Mouse (Mus musculus) kidney, embryonic 16.5 days (tissue): ENCODE data around the gene Cst12. TPM values are rescaled to one million over a fixed set of nuclear protein-coding genes. Genes with fewer than 3 reads are reported as not detected.
"Not testable (repeated sequence)": the region's sequence is repeated elsewhere in the genome, so short reads cannot be mapped to it uniquely, and the experiment has no call there.

Experiments
- ATAC-seq: fragments of 200-750 bp; cut with Nextera tagmentation; 2 replicates; pipeline ENCODE4 v1.8.0; 2017; ENCODE audit warnings: moderate TSS enrichment; ENCODE audit not compliant: low FRiP score, low TSS enrichment
- H3K27ac ChIP-seq: fragments of 300-500 bp; sonication (generic); 2 replicates; pipeline ENCODE4 v1.5.1; 2014; ENCODE audit warnings: low read length
- H3K27me3 ChIP-seq: fragments of 300-500 bp; sonication (generic); 2 replicates; pipeline ENCODE4 v1.6.1; 2014; ENCODE audit warnings: low read length, control low read depth, mixed read lengths; ENCODE audit not compliant: insufficient read depth
- H3K36me3 ChIP-seq: fragments of 300-500 bp; sonication (generic); 2 replicates; pipeline ENCODE4 v1.6.1; 2014; ENCODE audit warnings: low read length, control low read depth, mixed read lengths; ENCODE audit not compliant: insufficient read depth
- H3K4me1 ChIP-seq: fragments of 300-500 bp; sonication (generic); 2 replicates; pipeline ENCODE4 v1.6.1; 2014; ENCODE audit warnings: low read length, control low read depth, mixed read lengths; ENCODE audit not compliant: insufficient read depth
- H3K4me2 ChIP-seq: fragments of 300-500 bp; sonication (generic); replicated peaks from 2 replicates; pipeline ENCODE4 v1.6.1; 2014; ENCODE audit warnings: low read depth, low read length
- H3K4me3 ChIP-seq: fragments of 300-500 bp; sonication (generic); 2 replicates; pipeline ENCODE4 v1.5.1; 2014; ENCODE audit warnings: mild to moderate bottlenecking, low read length
- H3K9ac ChIP-seq: fragments of 300-500 bp; sonication (generic); replicated peaks from 2 replicates; pipeline ENCODE4 v1.6.1; 2014; ENCODE audit warnings: low read length
- H3K9me3 ChIP-seq: fragments of 300-500 bp; sonication (generic); 2 replicates; pipeline ENCODE4 v1.6.1; 2016; ENCODE audit warnings: low read length, control low read depth
- WGBS: fragments of 180-500 bp; shearing (Covaris S2); extraction: QIAGEN DNeasy Blood & Tissue Kit; methylation state at CpG from one replicate; pipeline ENCODE4 v1.1.7; 2014; 5-methylcytosine and 5-hydroxymethylcytosine counted together
- polyA plus RNA-seq: library from polyadenylated mRNA; unstranded; fragments of >200 nt; fragmentation: Nextera tagmentation; extraction: Ambion mirVana; gene quantifications from 2 replicates; pipeline ENCODE4 v1.2.1, GENCODE M21; 2015

The Cst12 gene
- polyA plus RNA-seq, result 0.32 TPM in 1 of 2 replicates, not detected in the other

DNA sequence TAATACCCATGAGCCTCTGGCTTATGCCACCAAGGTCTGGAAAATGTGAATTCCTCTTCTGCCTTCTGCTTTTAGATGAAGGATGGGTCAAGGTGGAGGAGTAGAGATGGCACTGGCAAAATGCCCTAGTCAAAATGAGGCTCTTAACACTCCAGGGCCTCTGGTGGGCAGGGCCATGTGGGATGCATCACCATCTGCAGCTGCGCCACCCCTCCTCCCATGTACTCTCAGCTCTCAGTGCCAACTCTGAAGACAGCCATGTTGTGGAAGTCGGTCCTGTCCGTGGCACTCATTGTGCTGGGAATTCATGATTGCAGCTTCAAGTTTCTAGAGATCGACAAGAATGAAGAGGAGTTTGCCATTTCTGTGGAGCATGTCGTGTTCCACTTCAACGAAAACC, at the start of gene Cst12:
Gene Cst12, plus strand, starts transcription at position 220 of the 400 bp plus-strand sequence.
- Histone ChIP-seq H3K36me3 (no peaks in the 10 kb centered on the region), H3K27ac (no peak within 1 kb of the TSS), H3K4me3 (no peak within 1 kb of the TSS), H3K9ac (no peak within 1 kb of the TSS), H3K4me1 (no peaks in the 10 kb centered on the region), H3K9me3 (peaks cover 4% of the 10 kb centered on the region; the same call in 1 of the 2 replicates), H3K4me2 (no peak within 1 kb of the TSS), H3K27me3 (no peaks in the 10 kb centered on the region)
- WGBS, result 91% methylated on average over 6 of the region's 6 CpGs
- ATAC-seq, result no peak

GRCm38 (mm10) chr2:148743001-148743400, 46.2 kb upstream of the Cst12 start:
- WGBS, result 85% methylated on average over 3 of the region's 3 CpGs
- no peak for ATAC-seq
- H3K4me1 ChIP-seq, result no peaks in the 10 kb centered on the region
- no peak overlapping the region for H3K9ac ChIP-seq
- no peak overlapping the region for H3K4me3 ChIP-seq
- 0 out of 2 replicates have a peak, but pooled peaks cover 3% of the 10 kb centered on the region for H3K9me3 ChIP-seq
- no peak overlapping the region for H3K4me2 ChIP-seq
- no peaks in the 10 kb centered on the region for H3K27me3 ChIP-seq
- H3K36me3 ChIP-seq, result no peaks in the 10 kb centered on the region
- no peak overlapping the region for H3K27ac ChIP-seq

DNA sequence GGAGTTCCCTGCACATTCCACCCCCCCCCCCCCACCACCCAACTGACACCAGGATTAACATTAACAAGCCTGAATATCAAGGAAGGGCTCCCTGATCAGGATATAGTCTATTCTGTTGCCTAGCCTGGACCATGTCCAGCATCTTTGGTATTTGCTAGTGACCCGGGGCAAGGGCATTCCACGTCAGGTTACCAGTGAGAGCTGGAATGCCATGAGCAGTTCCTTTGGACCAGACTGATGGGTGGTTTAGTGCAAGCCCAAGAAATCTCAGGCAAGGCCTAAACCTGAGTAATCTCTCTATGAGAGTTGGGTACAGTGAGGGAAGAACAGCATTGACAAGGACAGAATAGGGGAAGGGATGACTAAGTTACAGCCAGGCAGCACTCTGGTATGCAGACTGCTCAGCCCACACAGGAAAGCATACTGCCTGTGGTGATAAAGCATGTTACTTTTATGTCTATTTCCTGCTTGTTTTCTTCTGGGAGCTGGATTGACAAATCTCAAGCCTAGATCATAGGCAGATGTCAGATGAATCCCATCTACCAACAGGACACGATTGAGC, 45.2 kb upstream of the Cst12 start:
- H3K9ac ChIP-seq, result no peak overlapping the region
- H3K36me3 ChIP-seq, result no peaks in the 10 kb centered on the region
- no peak overlapping the region for H3K4me2 ChIP-seq
- no peaks in the 10 kb centered on the region for H3K27me3 ChIP-seq
- 85% methylated on average over 3 of the region's 3 CpGs for WGBS
- no peak for ATAC-seq
- 0 out of 2 replicates have a peak, but pooled peaks cover 3% of the 10 kb centered on the region for H3K9me3 ChIP-seq
- H3K4me3 ChIP-seq, result no peak overlapping the region
- no peaks in the 10 kb centered on the region for H3K4me1 ChIP-seq
- no peak overlapping the region for H3K27ac ChIP-seq

GRCm38 (mm10) chr2:148750058-148750457, 39.1 kb upstream of the Cst12 start, which contains the start of gene Cstl1:
Gene Cstl1, plus strand, starts transcription at chr2:148750358.
- no peaks in the 10 kb centered on the region for H3K4me1 ChIP-seq
- no peak for ATAC-seq

DNA sequence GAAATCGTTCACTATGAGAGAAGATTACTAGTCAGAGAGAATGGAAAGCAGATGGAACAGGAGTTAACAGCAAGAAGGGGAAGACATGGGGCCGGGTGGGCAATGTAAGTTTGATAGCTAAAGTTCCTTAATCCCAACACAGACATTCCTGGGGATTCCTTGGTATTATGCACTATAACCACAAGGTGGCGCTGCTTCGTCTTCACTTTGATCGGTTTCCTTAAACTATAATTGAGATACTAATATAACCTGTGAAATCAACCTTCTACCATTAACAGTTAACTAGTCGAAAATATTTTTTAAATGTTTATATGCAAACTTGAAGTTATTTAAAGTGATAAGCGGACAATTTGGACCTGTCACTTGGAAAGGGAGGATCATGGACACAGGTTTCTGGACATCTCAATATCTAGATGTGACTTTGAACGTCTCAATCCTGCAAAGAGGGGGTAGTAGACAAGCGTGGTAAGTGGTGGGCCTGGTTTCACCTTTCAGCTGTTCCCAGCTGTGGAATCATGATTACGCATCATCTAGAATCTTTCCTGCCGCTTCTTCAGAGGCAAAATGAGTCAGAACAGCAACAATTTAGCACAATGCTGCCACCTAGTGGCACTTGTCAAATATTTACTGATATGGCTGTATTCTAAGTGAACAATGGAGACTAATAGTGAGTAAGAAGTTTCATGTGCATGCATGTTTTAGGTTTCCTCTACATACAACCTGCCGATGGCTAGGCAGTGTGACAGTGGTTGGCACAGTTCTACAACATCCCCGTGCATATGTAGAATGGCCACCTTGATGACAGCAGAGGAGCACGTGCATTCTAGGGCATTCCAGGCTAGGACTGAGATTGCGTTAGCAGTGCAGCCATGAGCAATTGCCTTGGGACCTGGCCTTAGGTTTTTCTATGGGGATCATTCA, 37.0 kb upstream of the Cst12 start:
- Histone ChIP-seq H3K36me3 (no peaks in the 10 kb centered on the region), H3K27me3 (no peaks in the 10 kb centered on the region), H3K4me2 (peak overlapping the region; percentile 60), H3K4me3 (peak overlapping the region; percentile 34), H3K9ac (no peak overlapping the region; the same call in 1 of the 2 replicates), H3K9me3 (no peaks in the 10 kb centered on the region), H3K27ac (no peak overlapping the region), H3K4me1 (no peaks in the 10 kb centered on the region)
- ATAC-seq, result peak; percentile 85
- WGBS, result 16% methylated on average over 15 of the region's 15 CpGs

More at GRCm38 (mm10) chr2:148750058-148750457, 39.1 kb upstream of the Cst12 start, which contains the start of gene Cstl1:
- H3K4me2 ChIP-seq, result no peak within 1 kb of the TSS
- no peaks in the 10 kb centered on the region for H3K36me3 ChIP-seq
- 79% methylated on average over 1 of the region's 1 CpGs for WGBS
- no peak within 1 kb of the TSS for H3K9ac ChIP-seq
- no peaks in the 10 kb centered on the region for H3K27me3 ChIP-seq
- H3K4me3 ChIP-seq, result no peak within 1 kb of the TSS
- no peaks in the 10 kb centered on the region for H3K9me3 ChIP-seq
- no peak within 1 kb of the TSS for H3K27ac ChIP-seq

DNA sequence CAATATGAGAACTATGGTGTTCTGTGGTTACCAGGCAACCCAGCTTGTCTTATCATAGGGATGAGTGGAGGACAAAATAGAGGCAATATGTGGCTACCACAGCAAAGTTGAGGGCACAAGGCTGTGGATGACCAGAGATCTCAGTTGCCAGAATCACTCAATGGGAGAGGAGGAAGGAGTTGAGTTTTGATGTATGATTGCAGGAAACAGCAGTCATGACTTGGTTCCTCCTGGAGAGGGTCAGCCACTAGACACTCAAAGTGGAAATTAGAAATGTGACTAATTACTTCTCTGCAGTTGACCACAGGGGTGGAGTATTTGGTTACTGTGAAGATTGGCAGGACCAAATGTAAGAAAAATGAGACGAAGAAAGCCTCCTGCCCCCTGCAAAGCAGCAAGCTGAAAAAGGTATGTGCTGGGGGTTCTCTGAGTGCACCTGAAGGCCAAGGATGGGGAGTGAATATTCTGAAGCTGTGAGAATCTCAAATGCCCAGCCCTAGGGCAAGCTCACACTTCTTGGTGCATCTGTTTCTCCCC, 34.8 kb upstream of the Cst12 start:
- Histone ChIP-seq H3K27ac (no peak overlapping the region), H3K4me3 (no peak overlapping the region), H3K9me3 (no peaks in the 10 kb centered on the region), H3K4me1 (no peaks in the 10 kb centered on the region), H3K36me3 (no peaks in the 10 kb centered on the region), H3K4me2 (no peak overlapping the region), H3K27me3 (no peaks in the 10 kb centered on the region), H3K9ac (no peak overlapping the region)
- 56% methylated on average over 1 of the region's 1 CpGs for WGBS
- no peak for ATAC-seq

DNA sequence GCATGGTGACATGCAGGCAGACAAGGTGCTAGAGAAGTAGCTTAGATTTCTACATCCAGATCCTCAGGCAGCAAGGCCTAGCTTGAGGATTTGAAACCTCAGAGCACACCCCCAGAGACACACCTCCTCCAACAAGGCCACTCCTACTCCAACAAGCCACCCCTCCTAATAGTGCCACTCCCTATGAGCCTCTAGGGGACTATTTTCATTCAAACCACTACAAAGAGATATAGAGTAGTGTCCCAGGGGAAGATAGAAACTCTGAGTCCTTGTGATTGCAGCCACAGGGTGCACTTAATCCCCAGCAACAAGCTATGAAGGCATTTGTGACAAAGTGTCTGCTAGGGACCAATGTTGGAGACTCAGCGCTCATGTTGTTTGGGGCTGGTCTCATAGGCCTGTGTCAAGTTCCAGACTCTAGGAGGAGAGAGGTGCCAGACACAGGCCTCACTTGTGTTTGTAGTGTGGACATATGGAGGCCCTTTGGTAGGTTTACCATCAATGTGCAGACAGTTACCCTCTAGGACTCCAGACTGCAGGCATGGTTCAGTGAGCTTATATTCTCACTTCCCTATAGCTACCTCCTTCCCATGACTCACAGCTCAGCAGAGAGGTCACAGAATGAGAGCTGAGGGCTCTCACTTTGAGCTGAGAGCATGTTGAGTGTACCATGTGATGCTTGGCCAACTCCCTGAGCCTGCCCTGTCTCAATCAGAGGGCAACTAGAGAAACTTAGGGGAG, 25.3 kb upstream of the Cst12 start:
- Histone ChIP-seq H3K9me3 (no peaks in the 10 kb centered on the region), H3K4me1 (no peaks in the 10 kb centered on the region)
- WGBS, result 92% methylated on average over 1 of the region's 1 CpGs

DNA sequence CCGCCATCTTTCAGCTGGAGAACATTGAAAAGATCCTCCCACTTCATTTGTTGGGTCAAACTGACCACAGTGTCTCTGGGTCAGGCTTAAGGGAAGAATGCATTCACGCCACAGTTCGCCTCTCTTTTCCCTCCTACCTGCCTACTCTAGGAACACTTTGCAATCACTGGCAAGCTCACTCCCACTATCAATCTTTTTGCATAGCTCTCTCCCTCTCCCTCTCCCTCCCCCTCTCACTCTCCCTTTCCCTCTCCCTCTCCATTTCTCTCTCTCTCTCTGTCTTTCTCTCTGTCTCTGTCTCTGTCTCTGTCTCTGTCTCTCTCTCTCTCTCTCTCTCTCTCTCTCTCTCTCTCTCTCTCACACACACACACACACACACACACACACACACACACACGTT, 17.8 kb upstream of the Cst12 start, which contains the start of gene Cst11:
Gene Cst11, minus strand, starts transcription at position 101 of the 400 bp plus-strand sequence.
- not testable (repeated sequence) for H3K27me3 ChIP-seq, H3K36me3 ChIP-seq, H3K9me3 ChIP-seq, H3K4me2 ChIP-seq, H3K27ac ChIP-seq, H3K9ac ChIP-seq, H3K4me1 ChIP-seq, ATAC-seq, H3K4me3 ChIP-seq
- 86% methylated on average over 4 of the region's 4 CpGs for WGBS

More for the DNA sequence above, 25.3 kb upstream of the Cst12 start:
- Histone ChIP-seq H3K4me3 (no peak overlapping the region), H3K36me3 (no peaks in the 10 kb centered on the region), H3K9ac (no peak overlapping the region), H3K27me3 (no peaks in the 10 kb centered on the region), H3K4me2 (no peak overlapping the region), H3K27ac (no peak overlapping the region)
- no peak for ATAC-seq

DNA sequence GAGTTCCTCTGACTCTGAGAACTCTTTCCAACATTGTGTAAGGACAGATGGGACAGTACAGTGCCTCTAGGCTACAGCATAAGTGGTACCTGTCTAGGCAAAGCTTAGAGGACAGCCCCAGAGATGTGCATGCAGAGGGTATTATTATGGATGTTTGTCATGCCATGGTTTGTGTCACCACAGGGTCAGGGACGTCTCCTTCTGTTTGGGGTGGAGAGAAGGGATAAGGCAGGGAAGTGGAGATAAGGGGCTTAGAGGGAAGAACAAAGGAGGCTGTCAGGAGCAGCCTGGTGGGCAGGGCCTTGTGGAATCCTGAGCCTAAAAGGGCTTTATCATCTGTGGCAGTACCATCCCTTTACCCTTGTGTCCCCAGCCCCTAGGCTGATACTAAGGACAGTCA, 7.5 kb upstream of the Cst12 start, which contains the start of gene 8030411F24Rik:
Gene 8030411F24Rik, plus strand, starts transcription at position 301 of the 400 bp plus-strand sequence.
- Histone ChIP-seq H3K36me3 (no peaks in the 10 kb centered on the region), H3K9me3 (no peaks in the 10 kb centered on the region), H3K4me3 (no peak within 1 kb of the TSS), H3K27ac (no peak within 1 kb of the TSS), H3K9ac (no peak within 1 kb of the TSS), H3K4me2 (no peak within 1 kb of the TSS), H3K27me3 (no peaks in the 10 kb centered on the region), H3K4me1 (no peaks in the 10 kb centered on the region)
- WGBS, result 42% methylated on average over 1 of the region's 1 CpGs
- ATAC-seq, result no peak; the same call in 1 of the 2 replicates
